Mouse (Mus musculus) liver, postnatal 0 days (tissue): ENCODE measurements at regions not wholly inside any gene's neighbourhood (a gene's known extent, or its start where the extent isn't known, plus 50 kb on each side); places are given as distances from the start of the nearest gene placed in this dataset.

Source experiments
- ATAC-seq: fragments of 200-750 bp; cut with Nextera tagmentation; 2 replicates; pipeline ENCODE4 v1.8.0; 2017; ENCODE audit warnings: mild to moderate bottlenecking, moderate library complexity
- DNase-seq: peaks from one replicate; pipeline ENCODE4 v3.0.0-alpha.2; 2016
- H3K27ac ChIP-seq: fragments of 300-500 bp; sonication (generic); 2 replicates; pipeline ENCODE4 v1.5.1; 2014; ENCODE audit warnings: antibody characterized with exemption, moderate library complexity, mild to moderate bottlenecking, low read depth
- H3K27me3 ChIP-seq: fragments of 300-500 bp; sonication (generic); 2 replicates; pipeline ENCODE4 v1.6.1; 2014; ENCODE audit warnings: low read length, control low read depth, mixed read lengths; ENCODE audit not compliant: insufficient read depth
- H3K36me3 ChIP-seq: fragments of 300-500 bp; sonication (generic); replicated peaks from 2 replicates; pipeline ENCODE4 v1.6.1; 2014; ENCODE audit warnings: mild to moderate bottlenecking, control low read depth, low read length, moderate library complexity, mixed read lengths; ENCODE audit not compliant: insufficient read depth
- H3K4me1 ChIP-seq: fragments of 300-500 bp; sonication (generic); 2 replicates; pipeline ENCODE4 v1.6.1; 2014; ENCODE audit warnings: antibody characterized with exemption, mild to moderate bottlenecking, control low read depth; ENCODE audit not compliant: insufficient read depth
- H3K4me2 ChIP-seq: fragments of 300-500 bp; sonication (generic); 2 replicates; pipeline ENCODE4 v1.6.1; 2014; ENCODE audit warnings: low read depth, mild to moderate bottlenecking, low read length, moderate library complexity, mixed read lengths
- H3K4me3 ChIP-seq: fragments of 300-500 bp; sonication (generic); 2 replicates; pipeline ENCODE4 v1.5.1; 2014; ENCODE audit warnings: low read depth, low read length
- H3K9ac ChIP-seq: fragments of 300-500 bp; sonication (generic); replicated peaks from 2 replicates; pipeline ENCODE4 v1.6.1; 2014; ENCODE audit warnings: mild to moderate bottlenecking, moderate library complexity
- H3K9me3 ChIP-seq: fragments of 300-500 bp; sonication (generic); 2 replicates; pipeline ENCODE4 v1.6.1; 2016; ENCODE audit warnings: mild to moderate bottlenecking, control low read depth, low read length, mixed read lengths
- CTCF ChIP-seq: sonication (generic); IDR thresholded peaks from 2 replicates; pipeline ENCODE4 v1.5.1; 2016; ENCODE audit warnings: antibody characterized with exemption, low read depth
- EP300 ChIP-seq: IDR thresholded peaks from 2 replicates; pipeline ENCODE4 v1.6.1; 2016; ENCODE audit warnings: antibody characterized with exemption, low read depth, mild to moderate bottlenecking
- WGBS: fragments of 180-500 bp; shearing (Covaris S2); extraction: QIAGEN DNeasy Blood & Tissue Kit; methylation state at CpG from one replicate; pipeline ENCODE4 v1.1.7; 2014; ENCODE audit not compliant: insufficient replicate concordance; 5-methylcytosine and 5-hydroxymethylcytosine counted together

DNA sequence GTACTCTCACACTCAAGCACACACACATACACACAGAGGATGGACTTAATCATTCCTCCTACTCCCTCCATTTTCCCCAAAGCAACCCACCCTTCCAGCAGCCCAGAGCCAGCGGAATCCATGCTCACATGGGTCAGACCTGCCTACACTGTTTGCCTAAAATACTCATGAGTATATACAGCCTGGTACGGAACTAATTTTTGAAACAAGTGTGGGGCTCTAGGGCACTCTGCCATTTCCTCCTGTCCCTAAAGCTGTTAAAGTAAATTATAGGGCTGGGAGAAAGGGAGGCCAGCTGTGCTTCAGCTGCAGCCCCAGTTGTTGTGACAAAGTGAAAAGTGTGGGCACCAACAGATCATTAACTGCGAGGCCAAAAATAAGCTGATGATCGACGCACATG lies 397.5 kb downstream of the Fgf9 start:
- no peaks in the 10 kb centered on the region for H3K36me3 ChIP-seq
- no peaks in the 10 kb centered on the region for H3K9me3 ChIP-seq
- 69% methylated on average over 5 of the region's 5 CpGs for WGBS
- TF ChIP-seq EP300 = no peak
- TF ChIP-seq CTCF = no peak
- H3K9ac ChIP-seq = no peak overlapping the region
- H3K4me3 ChIP-seq = no peak overlapping the region
- no peaks in the 10 kb centered on the region for H3K4me1 ChIP-seq
- no peak overlapping the region for H3K4me2 ChIP-seq
- no peaks in the 10 kb centered on the region for H3K27me3 ChIP-seq
- H3K27ac ChIP-seq = no peak overlapping the region
- ATAC-seq = no peak
- DNase-seq = no peak

GRCm38 (mm10) chr14:58446776-58447354 lies 376.5 kb downstream of the Fgf9 start:
- Histone ChIP-seq H3K36me3 (no peaks in the 10 kb centered on the region), H3K27me3 (no peaks in the 10 kb centered on the region), H3K4me3 (no peak overlapping the region), H3K27ac (no peak overlapping the region), H3K9ac (no peak overlapping the region), H3K9me3 (no peaks in the 10 kb centered on the region), H3K4me2 (no peak overlapping the region), H3K4me1 (no peaks in the 10 kb centered on the region)
- no peak for TF ChIP-seq EP300
- TF ChIP-seq CTCF = no peak
- no peak for DNase-seq
- WGBS = 83% methylated on average over 5 of the region's 5 CpGs
- no peak for ATAC-seq

- H3K4me2 ChIP-seq = no peak overlapping the region
- WGBS = 53% methylated on average over 4 of the region's 4 CpGs
- no peaks in the 10 kb centered on the region for H3K27me3 ChIP-seq
- no peak overlapping the region for H3K4me3 ChIP-seq
- no peak for TF ChIP-seq CTCF
- no peak for TF ChIP-seq EP300
- no peaks in the 10 kb centered on the region for H3K9me3 ChIP-seq
- H3K4me1 ChIP-seq = no peaks in the 10 kb centered on the region
- no peak overlapping the region for H3K27ac ChIP-seq
- DNase-seq = no peak
- no peaks in the 10 kb centered on the region for H3K36me3 ChIP-seq
- H3K9ac ChIP-seq = no peak overlapping the region
- ATAC-seq = no peak
These were observed 374.1 kb downstream of the Fgf9 start for GRCm38 (mm10) chr14:58444496-58444895.

- TF ChIP-seq EP300 (no peak), CTCF (no peak)
- Histone ChIP-seq H3K27me3 (no peaks in the 10 kb centered on the region), H3K9me3 (no peaks in the 10 kb centered on the region), H3K9ac (no peak overlapping the region), H3K4me3 (no peak overlapping the region), H3K36me3 (no peaks in the 10 kb centered on the region), H3K4me2 (no peak overlapping the region), H3K27ac (no peak overlapping the region), H3K4me1 (no peaks in the 10 kb centered on the region)
- DNase-seq = no peak
- WGBS = 85% methylated on average over 3 of the region's 3 CpGs
- ATAC-seq = no peak
These were observed 372.2 kb downstream of the Fgf9 start for GRCm38 (mm10) chr14:58442501-58442900.

GRCm38 (mm10) chr14:58439963-58440362 lies 369.6 kb downstream of the Fgf9 start:
- no peaks in the 10 kb centered on the region for H3K9me3 ChIP-seq
- no peak overlapping the region for H3K4me3 ChIP-seq
- H3K27me3 ChIP-seq = no peaks in the 10 kb centered on the region
- H3K27ac ChIP-seq = no peak overlapping the region
- no peak overlapping the region for H3K4me2 ChIP-seq
- WGBS = 64% methylated on average over 2 of the region's 2 CpGs
- no peak overlapping the region for H3K9ac ChIP-seq
- TF ChIP-seq EP300 (no peak), CTCF (no peak)
- no peaks in the 10 kb centered on the region for H3K36me3 ChIP-seq
- DNase-seq (no peak), ATAC-seq (no peak)
- no peaks in the 10 kb centered on the region for H3K4me1 ChIP-seq

- no peak for DNase-seq
- H3K36me3 ChIP-seq = no peaks in the 10 kb centered on the region
- H3K27ac ChIP-seq = no peak overlapping the region
- no peak overlapping the region for H3K4me2 ChIP-seq
- no peaks in the 10 kb centered on the region for H3K27me3 ChIP-seq
- H3K9me3 ChIP-seq = no peaks in the 10 kb centered on the region
- WGBS = 65% methylated on average over 3 of the region's 3 CpGs
- TF ChIP-seq EP300 (no peak), CTCF (no peak)
- no peak for ATAC-seq
- no peak overlapping the region for H3K4me3 ChIP-seq
- H3K9ac ChIP-seq = no peak overlapping the region
- H3K4me1 ChIP-seq = no peaks in the 10 kb centered on the region
These were observed 365.7 kb downstream of the Fgf9 start for GRCm38 (mm10) chr14:58436096-58436495.

DNA sequence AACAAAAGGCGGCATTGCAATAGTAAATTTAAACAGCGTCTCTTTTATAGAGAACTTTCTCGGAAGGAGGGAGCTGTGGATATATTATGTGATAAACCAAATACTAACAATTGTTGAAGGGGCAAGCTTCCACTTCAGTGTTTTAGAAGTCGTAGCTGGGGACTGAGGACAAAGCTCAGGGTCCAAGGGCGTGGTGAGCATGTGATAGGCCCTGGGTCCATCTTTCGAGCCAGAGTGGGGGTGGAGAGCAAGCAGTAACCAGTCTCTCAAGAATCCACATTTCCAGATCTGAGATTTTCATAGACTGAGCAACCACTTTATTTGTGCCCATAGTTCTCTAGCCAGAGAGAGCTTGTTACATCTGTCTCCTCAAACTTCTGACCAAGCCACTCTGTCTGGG lies 356.1 kb downstream of the Fgf9 start:
- H3K4me1 ChIP-seq = no peaks in the 10 kb centered on the region
- 64% methylated on average over 6 of the region's 6 CpGs for WGBS
- no peak overlapping the region for H3K9ac ChIP-seq
- H3K27me3 ChIP-seq = no peaks in the 10 kb centered on the region
- no peaks in the 10 kb centered on the region for H3K36me3 ChIP-seq
- H3K27ac ChIP-seq = no peak overlapping the region
- H3K9me3 ChIP-seq = no peaks in the 10 kb centered on the region
- TF ChIP-seq EP300 = no peak
- no peak for TF ChIP-seq CTCF
- ATAC-seq (no peak), DNase-seq (no peak)
- H3K4me3 ChIP-seq = no peak overlapping the region
- H3K4me2 ChIP-seq = no peak overlapping the region
